Mouse (Mus musculus): ENCODE measurements at regions not wholly inside any gene's neighbourhood (a gene's known extent, or its start where the extent isn't known, plus 50 kb on each side); places are given as distances from the start of the nearest gene placed in this dataset.

GRCm38 (mm10) chr4:153781981-153782521 is 175.0 kb upstream of the A430005L14Rik start:
- TF ChIP-seq ZC3H11A (IDR thresholded peaks at IDR 0.05; ENCODE audit: borderline replicate concordance, low read depth, low read length) (no peak), HCFC1 (IDR thresholded peaks at IDR 0.05; ENCODE audit: borderline replicate concordance, insufficient read depth, low read length) (no peak), ZNF384 (IDR thresholded peaks at IDR 0.05; ENCODE audit: low read depth, low read length) (no peak), CHD2 (IDR thresholded peaks at IDR 0.05; ENCODE audit: low read depth, low read length) (no peak), MAFK (IDR thresholded peaks at IDR 0.05; ENCODE audit: insufficient read depth, low read depth, low read length) (no peak)
- in situ Hi-C loops (cut with MboI; ENCODE audit: low sequenced_read_pairs in 2 of 2, unreplicated experiment in 2 of 2), result no loop called here
- Histone ChIP-seq H3K36me3 (ENCODE audit: control insufficient read depth, insufficient read depth, low read length, poor library complexity, severe bottlenecking) (no peaks in the 10 kb centered on the region), H3K9me3 (ENCODE audit: control insufficient read depth, insufficient read depth, low read depth, low read length) (no peaks in the 10 kb centered on the region), H3K27ac (ENCODE audit: insufficient read depth, low read depth, low read length, poor library complexity, severe bottlenecking) (no peak overlapping the region), H3K4me1 (ENCODE audit: control insufficient read depth in 2 of 2, insufficient read depth in 2 of 2, low read length in 2 of 2, poor library complexity in 1 of 2) (peaks cover 0 to 2% of the 10 kb centered on the region in 2 experiments; a peak in 1 of 4 replicates), H3K4me3 (ENCODE audit: insufficient read depth in 1 of 2, low read depth in 1 of 2, low read length in 2 of 2, poor library complexity in 1 of 2, severe bottlenecking in 1 of 2) (no peak overlapping the region), H3K9ac (ENCODE audit: insufficient read depth, low read depth, low read length, poor library complexity, severe bottlenecking) (no peak overlapping the region)
- no peak for DNase-seq (ENCODE audit: low read depth, low spot score)

GRCm38 (mm10) chr4:153784401-153784800 is 172.6 kb upstream of the A430005L14Rik start:
- TF ChIP-seq ZC3H11A (IDR thresholded peaks at IDR 0.05; ENCODE audit: borderline replicate concordance, low read depth, low read length) (no peak), MAFK (IDR thresholded peaks at IDR 0.05; ENCODE audit: insufficient read depth, low read depth, low read length) (no peak), CHD2 (IDR thresholded peaks at IDR 0.05; ENCODE audit: low read depth, low read length) (no peak), HCFC1 (IDR thresholded peaks at IDR 0.05; ENCODE audit: borderline replicate concordance, insufficient read depth, low read length) (no peak), ZNF384 (IDR thresholded peaks at IDR 0.05; ENCODE audit: low read depth, low read length) (no peak)
- in situ Hi-C loops (cut with MboI; ENCODE audit: low sequenced_read_pairs in 2 of 2, unreplicated experiment in 2 of 2), result no loop called here
- H3K9me3 ChIP-seq (ENCODE audit: control insufficient read depth, insufficient read depth, low read depth, low read length), result no peaks in the 10 kb centered on the region
- no peak overlapping the region for H3K9ac ChIP-seq (ENCODE audit: insufficient read depth, low read depth, low read length, poor library complexity, severe bottlenecking)
- peaks cover 0 to 6% of the 10 kb centered on the region in 2 experiments; a peak in 1 of 4 replicates for H3K4me1 ChIP-seq (ENCODE audit: control insufficient read depth in 2 of 2, insufficient read depth in 2 of 2, low read length in 2 of 2, poor library complexity in 1 of 2)
- no peak overlapping the region for H3K27ac ChIP-seq (ENCODE audit: insufficient read depth, low read depth, low read length, poor library complexity, severe bottlenecking)
- no peak for DNase-seq (ENCODE audit: low read depth, low spot score)
- no peaks in the 10 kb centered on the region for H3K36me3 ChIP-seq (ENCODE audit: control insufficient read depth, insufficient read depth, low read length, poor library complexity, severe bottlenecking)
- no peak overlapping the region for H3K4me3 ChIP-seq (ENCODE audit: insufficient read depth in 1 of 2, low read depth in 1 of 2, low read length in 2 of 2, poor library complexity in 1 of 2, severe bottlenecking in 1 of 2)

GRCm38 (mm10) chr4:153785564-153785963 is 171.5 kb upstream of the A430005L14Rik start:
- in situ Hi-C loops (cut with MboI; ENCODE audit: low sequenced_read_pairs in 2 of 2, unreplicated experiment in 2 of 2), result no loop called here
- H3K27ac ChIP-seq (ENCODE audit: insufficient read depth, low read depth, low read length, poor library complexity, severe bottlenecking), result no peak overlapping the region
- H3K36me3 ChIP-seq (ENCODE audit: control insufficient read depth, insufficient read depth, low read length, poor library complexity, severe bottlenecking), result no peaks in the 10 kb centered on the region
- TF ChIP-seq CHD2 (IDR thresholded peaks at IDR 0.05; ENCODE audit: low read depth, low read length) (no peak), ZC3H11A (IDR thresholded peaks at IDR 0.05; ENCODE audit: borderline replicate concordance, low read depth, low read length) (no peak), ZNF384 (IDR thresholded peaks at IDR 0.05; ENCODE audit: low read depth, low read length) (no peak), MAFK (IDR thresholded peaks at IDR 0.05; ENCODE audit: insufficient read depth, low read depth, low read length) (no peak), HCFC1 (IDR thresholded peaks at IDR 0.05; ENCODE audit: borderline replicate concordance, insufficient read depth, low read length) (no peak)
- H3K9me3 ChIP-seq (ENCODE audit: control insufficient read depth, insufficient read depth, low read depth, low read length), result no peaks in the 10 kb centered on the region
- H3K4me3 ChIP-seq (ENCODE audit: insufficient read depth in 1 of 2, low read depth in 1 of 2, low read length in 2 of 2, poor library complexity in 1 of 2, severe bottlenecking in 1 of 2), result no peak overlapping the region
- H3K4me1 ChIP-seq (ENCODE audit: control insufficient read depth in 2 of 2, insufficient read depth in 2 of 2, low read length in 2 of 2, poor library complexity in 1 of 2), result peaks cover 2 to 7% of the 10 kb centered on the region in 2 experiments; a peak in 1 of 4 replicates
- DNase-seq (ENCODE audit: low read depth, low spot score), result no peak
- no peak overlapping the region for H3K9ac ChIP-seq (ENCODE audit: insufficient read depth, low read depth, low read length, poor library complexity, severe bottlenecking)

GRCm38 (mm10) chr4:153792307-153792706 is 164.7 kb upstream of the A430005L14Rik start:
- in situ Hi-C loops (cut with MboI; ENCODE audit: low sequenced_read_pairs in 2 of 2, unreplicated experiment in 2 of 2), result no loop called here
- Histone ChIP-seq H3K4me1 (ENCODE audit: control insufficient read depth in 2 of 2, insufficient read depth in 2 of 2, low read length in 2 of 2, poor library complexity in 1 of 2) (peaks cover 2 to 9% of the 10 kb centered on the region in 2 experiments; a peak in 1 of 4 replicates), H3K36me3 (ENCODE audit: control insufficient read depth, insufficient read depth, low read length, poor library complexity, severe bottlenecking) (no peaks in the 10 kb centered on the region), H3K9me3 (ENCODE audit: control insufficient read depth, insufficient read depth, low read depth, low read length) (no peaks in the 10 kb centered on the region), H3K27ac (ENCODE audit: insufficient read depth, low read depth, low read length, poor library complexity, severe bottlenecking) (no peak overlapping the region), H3K9ac (ENCODE audit: insufficient read depth, low read depth, low read length, poor library complexity, severe bottlenecking) (no peak overlapping the region), H3K4me3 (ENCODE audit: insufficient read depth in 1 of 2, low read depth in 1 of 2, low read length in 2 of 2, poor library complexity in 1 of 2, severe bottlenecking in 1 of 2) (no peak overlapping the region)
- DNase-seq (ENCODE audit: low read depth, low spot score), result no peak
- TF ChIP-seq ZC3H11A (IDR thresholded peaks at IDR 0.05; ENCODE audit: borderline replicate concordance, low read depth, low read length), result no peak
- no peak for TF ChIP-seq MAFK (IDR thresholded peaks at IDR 0.05; ENCODE audit: insufficient read depth, low read depth, low read length)
- TF ChIP-seq CHD2 (IDR thresholded peaks at IDR 0.05; ENCODE audit: low read depth, low read length), result no peak
- no peak for TF ChIP-seq ZNF384 (IDR thresholded peaks at IDR 0.05; ENCODE audit: low read depth, low read length)
- TF ChIP-seq HCFC1 (IDR thresholded peaks at IDR 0.05; ENCODE audit: borderline replicate concordance, insufficient read depth, low read length), result no peak
